Mouse (Mus musculus): Measurements from ENCODE around the gene Tnnt2.

DNA sequence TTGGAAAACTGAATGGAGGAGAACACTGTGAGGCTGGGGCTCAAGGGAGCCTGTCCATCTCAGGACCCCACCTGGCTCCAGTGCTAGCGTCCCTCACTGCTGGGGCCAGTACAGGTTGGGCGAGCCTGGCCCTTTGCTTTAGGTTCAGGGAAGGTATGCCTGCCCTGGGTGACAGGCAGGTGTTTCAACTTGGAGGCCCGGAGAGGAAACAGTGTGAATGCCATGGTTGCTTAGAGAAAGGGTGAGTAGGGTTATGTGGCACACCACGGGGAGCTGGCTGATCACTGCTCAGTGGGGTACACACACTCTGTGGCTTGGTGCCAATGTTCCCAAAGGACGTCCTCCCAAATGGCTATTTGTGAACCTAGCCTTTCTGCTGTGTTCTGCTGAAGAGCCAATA is 21.6 kb upstream of the Tnnt2 start:
- no peak for TF ChIP-seq CTCF (IDR thresholded peaks at IDR 0.05; ENCODE audit: borderline replicate concordance, insufficient read depth, low read depth, low read length)
- TF ChIP-seq POLR2A (IDR thresholded peaks at IDR 0.05; ENCODE audit: borderline replicate concordance, insufficient read depth, low read length), result no peak

Measured in cerebellum, adult 2 months (tissue).